Mouse (Mus musculus): Measurements from ENCODE around the gene Osbpl10. TPM values are rescaled to one million over a fixed set of nuclear protein-coding genes. Genes with fewer than 3 reads are reported as not detected.
A peak's percentile ranks its signal among the peaks of the same experiment; 100 is the strongest.

The Osbpl10 gene
- total RNA-seq, 4 experiments from 2014 or later = 19.5 to 29.8 (median 23.5) TPM

DNA sequence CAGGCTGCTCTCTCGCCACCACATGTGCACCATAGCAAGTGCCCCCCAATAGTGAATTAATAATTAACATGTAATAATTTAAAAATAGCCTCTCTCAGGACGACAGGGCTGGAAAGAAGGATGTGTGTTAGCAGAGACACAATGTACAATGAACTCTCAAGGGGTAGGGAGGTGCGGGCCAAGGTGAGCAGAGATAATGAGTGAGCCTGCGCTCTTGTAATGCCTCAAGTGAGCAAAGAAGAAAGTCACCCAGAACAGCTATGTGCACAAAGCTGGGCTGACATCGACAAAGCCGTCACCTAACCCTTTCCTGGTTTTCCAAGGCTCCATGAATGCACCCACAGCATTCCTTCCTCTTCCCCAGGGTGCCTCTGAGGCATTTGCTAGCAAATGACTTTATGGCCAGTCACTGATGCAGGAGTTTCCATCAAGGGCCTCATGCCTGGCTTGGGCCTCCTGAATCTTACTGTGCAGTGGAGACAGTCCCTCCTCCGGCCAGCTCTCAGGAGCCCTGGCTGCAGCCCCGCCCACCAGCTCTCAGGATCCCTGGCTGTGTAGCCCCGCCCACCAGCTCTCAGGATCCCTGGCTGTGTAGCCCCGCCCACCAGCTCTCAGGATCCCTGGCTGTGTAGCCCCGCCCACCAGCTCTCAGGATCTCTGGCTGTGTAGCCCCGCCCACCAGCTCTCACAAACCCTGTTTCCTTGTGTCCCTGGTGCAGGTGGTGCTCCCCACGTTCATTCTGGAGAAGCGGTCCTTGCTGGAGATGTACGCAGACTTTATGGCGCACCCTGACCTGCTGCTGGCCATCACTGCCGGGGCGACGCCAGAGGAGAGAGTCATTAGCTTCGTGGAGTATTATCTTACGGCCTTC is 237.7 kb downstream of the Osbpl10 start:
- no peak for DNase-seq (ENCODE audit: low spot score in 2 of 2)

DNA sequence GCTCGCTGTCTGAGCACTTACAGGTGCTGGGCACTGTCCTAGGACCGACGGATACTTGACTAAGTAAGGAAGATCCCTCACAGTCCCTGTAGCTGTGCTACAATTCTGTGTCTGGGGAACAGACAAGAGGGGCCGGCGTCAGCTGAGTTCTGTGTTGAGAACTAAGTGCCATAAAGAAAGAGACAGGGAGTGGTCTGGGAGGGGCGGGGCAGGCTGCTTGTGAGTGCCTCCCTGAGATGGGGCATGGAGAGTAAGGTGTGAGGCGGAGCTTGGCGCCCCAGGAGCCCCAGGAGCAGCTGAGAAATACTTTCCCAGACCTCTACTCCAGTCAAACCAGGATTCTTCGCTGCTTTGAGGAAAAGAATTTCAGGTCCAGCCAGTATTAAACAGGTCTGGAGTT is 239.6 kb downstream of the Osbpl10 start:
- DNase-seq (ENCODE audit: low spot score in 2 of 2) = no peak

DNA sequence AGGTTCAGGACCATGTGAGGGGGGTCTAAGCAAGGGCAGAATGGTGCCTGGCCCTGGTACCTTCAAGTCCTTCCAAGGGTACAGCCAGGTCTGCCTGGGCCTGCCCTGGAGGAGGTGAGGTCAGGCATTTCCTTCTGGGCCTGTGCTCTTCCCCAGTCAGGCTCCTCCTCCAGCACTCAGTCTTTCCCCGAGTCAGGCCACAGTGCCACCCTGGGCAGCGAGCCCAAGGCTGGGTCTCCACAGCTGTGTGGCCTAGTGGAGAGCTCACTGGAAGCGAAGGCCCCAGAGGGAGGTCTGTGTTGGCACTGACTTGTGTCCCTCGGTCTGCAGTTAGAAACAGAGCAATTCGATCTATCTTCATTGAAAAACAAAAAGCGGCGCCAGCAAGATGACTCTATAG is 242.1 kb downstream of the Osbpl10 start:
- no peak for DNase-seq (ENCODE audit: low spot score in 2 of 2)

DNA sequence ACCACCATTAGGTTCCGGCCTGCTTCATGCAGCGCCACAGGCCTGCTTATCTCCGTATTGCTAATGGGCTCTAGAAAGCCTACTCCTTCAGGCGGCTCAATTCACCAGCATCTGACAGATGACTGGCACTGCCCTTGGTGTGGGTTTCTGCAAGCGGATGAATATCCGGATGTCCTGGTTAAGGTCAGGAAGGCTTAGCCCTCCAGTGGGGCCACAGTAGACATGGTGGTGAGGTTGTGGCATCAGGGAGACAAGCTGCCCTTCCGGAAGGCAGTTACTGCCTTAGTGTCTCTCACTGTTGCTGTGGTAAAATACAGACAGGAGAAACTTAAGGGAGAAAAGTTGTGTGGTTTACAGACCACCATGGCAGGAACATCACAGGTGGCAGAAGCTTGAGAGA is 242.9 kb downstream of the Osbpl10 start:
- DNase-seq (ENCODE audit: low spot score in 2 of 2) = no peak

DNA sequence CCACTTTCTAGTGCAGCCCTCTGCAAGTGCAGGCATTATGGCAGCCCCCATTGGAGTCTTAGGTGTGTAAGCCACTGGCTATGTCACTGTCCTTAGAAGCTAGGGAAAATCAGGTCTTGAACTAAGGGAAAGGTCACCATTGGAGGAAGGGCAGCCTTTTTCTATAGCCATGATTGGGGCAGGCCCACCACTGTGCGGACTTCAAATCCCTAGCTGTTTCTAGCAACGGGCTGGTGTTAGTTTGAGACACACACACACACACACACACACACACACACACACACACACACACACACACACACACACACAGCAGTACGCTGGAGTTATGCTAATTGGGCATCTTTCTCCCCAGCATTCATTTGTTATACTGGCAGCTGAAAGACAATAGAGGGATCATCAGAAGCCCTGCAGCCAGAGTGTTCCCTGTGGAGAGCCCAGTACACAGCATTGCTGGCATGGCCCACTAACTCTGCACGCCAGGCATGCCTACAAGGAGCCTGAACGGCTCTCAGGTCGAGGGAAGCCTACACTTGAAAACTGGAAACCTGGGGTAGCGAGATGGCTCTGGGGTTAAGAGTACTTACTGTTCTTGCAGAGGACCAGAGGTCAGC is 246.5 kb downstream of the Osbpl10 start:
- DNase-seq (ENCODE audit: low spot score in 2 of 2) = no peak

GRCm38 (mm10) chr9:115229145-115229544 is 250.8 kb downstream of the Osbpl10 start:
- DNase-seq (ENCODE audit: low spot score in 2 of 2) = no peak

- no peak for DNase-seq (ENCODE audit: low spot score in 2 of 2)
These were observed 251.3 kb downstream of the Osbpl10 start for GRCm38 (mm10) chr9:115229676-115230075.

GRCm38 (mm10) chr9:115230141-115230540 is 251.8 kb downstream of the Osbpl10 start:
- DNase-seq (ENCODE audit: low spot score in 2 of 2) = no peak

DNA sequence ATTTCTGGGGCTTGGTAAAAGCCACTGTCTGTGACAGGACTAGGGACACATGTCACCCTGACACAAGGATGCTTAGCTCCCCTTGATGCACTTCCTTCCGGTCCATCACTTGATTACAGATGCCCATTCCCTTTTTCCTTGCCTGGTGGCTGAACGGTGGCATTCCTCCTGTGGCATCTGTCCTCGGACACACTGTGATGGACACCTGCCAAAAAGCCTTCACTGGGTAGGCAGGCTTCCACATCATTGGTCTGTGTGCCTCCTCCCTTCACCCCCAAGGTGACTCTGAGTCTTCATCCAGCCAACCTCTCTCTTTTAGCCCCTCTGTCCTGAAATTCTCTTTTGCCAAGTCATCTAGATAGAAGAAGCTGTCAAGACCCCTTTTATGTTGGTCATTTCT is 253.1 kb downstream of the Osbpl10 start:
- DNase-seq (ENCODE audit: low spot score in 2 of 2) = no peak

- no peak for DNase-seq (ENCODE audit: low spot score in 2 of 2)
These were observed 255.4 kb downstream of the Osbpl10 start for GRCm38 (mm10) chr9:115233721-115234120.

GRCm38 (mm10) chr9:115234561-115234960 is 256.2 kb downstream of the Osbpl10 start:
- DNase-seq (ENCODE audit: low spot score in 2 of 2) = no peak

- DNase-seq (ENCODE audit: low spot score in 2 of 2) = no peak
These were observed 258.0 kb downstream of the Osbpl10 start for GRCm38 (mm10) chr9:115236352-115236841.

DNA sequence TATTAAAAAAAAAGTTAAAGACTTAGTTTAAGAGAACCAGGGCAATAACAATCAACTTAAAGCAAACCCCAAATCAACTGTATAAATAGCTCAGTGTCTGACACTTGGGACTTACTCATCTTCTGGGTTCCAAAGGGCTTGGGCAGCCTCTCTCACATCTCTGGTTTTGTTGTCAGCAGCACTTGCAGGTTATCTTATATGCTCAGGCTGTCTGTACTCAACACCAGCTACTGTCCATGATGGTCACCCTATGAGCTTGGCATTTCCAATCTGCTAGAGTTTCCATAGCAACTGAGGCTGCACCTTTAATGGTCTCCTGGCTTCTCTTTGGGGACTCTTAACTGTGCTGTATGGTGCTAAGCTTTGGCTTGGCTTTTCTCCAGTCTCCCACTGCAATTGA is 259.6 kb downstream of the Osbpl10 start:
- DNase-seq (ENCODE audit: low spot score in 2 of 2) = no peak

DNA sequence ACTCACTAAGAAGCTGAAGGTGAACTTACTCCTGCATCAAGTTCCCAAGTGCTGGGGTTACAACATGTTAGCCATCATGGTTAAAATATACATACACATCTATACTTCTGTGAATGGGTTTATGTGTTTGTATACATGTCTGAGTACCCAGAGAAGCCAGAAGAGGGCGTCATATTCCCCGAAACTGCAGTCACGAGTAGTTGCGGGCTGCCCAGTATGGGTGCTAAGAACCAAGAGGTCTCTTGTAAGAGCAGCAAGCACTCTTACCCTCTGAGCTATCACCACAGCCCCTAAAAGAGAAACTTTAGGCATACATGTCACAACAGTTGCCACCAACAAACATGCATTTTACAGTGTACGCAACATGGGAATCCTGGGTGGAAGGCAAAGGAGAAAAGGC is 261.5 kb downstream of the Osbpl10 start:
- no peak for DNase-seq (ENCODE audit: low spot score in 2 of 2)

DNA sequence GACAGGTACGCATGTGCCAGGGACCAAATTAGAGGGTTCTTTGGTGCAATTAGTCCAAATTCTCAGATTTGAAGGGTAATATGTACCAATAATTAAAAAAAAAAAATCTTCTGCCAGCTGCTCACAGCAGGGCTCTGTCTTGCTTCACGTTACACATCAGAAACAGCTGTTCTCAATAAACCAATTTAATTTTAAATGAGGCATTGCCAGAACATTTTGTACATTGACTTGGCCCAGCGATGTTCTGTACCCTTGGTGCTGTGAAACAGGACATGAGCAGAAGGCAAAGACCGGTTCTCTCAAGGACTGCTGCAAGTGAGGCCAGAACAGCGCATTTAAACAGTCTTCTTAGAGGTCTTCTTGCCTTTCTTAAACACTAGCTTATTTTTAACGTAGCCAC is 265.3 kb downstream of the Osbpl10 start:
- no peak for DNase-seq (ENCODE audit: low spot score in 2 of 2)

GRCm38 (mm10) chr9:115245092-115245491 is 266.7 kb downstream of the Osbpl10 start:
- DNase-seq (ENCODE audit: low spot score in 2 of 2) = no peak

DNA sequence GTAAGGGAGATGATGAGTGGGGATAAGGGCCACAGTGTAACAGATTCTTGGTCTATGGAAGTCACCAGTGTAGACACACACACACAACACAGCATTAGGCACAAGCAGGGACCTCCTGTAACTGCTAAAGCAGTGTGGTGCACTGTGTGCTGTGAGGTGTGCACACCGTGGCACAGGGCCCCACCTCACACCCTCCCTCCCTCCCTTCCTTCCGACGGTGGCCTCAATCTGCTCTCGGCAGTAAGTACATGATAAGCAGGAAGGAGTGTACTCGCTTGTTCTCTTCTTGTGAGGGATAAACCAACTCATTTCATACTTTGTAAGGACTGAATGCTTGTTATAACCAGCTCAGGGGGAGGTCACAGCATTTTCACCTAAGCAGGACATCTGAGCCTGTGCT is 270.8 kb downstream of the Osbpl10 start:
- DNase-seq (ENCODE audit: low spot score in 2 of 2) = no peak

DNA sequence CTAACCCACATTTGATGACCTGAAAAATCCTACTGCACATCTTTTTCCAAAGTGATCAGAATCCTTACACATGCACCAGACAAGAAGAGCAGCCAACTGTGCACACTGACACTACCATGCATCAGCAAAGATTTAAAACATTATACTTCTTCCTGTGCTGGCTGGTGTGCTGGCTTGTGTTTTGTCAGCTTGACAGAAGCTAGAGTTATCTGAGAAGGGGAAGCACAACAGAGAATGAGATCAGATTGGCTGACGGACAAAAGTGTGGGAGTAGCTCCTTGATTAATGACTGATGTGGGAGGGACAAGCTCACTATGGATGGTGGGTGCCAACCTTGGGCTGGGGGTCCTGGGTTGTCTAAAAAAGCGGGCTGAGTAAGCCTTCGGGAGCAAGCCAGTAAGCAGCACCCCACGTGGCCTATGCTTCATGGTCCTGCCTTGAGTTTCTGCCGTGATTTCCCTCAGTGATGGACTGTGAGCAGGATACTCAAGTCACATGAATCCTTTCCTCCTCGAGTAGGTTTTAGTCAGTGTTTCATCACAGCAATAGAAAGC is 279.4 kb downstream of the Osbpl10 start:
- DNase-seq (ENCODE audit: low spot score in 2 of 2) = peak in 1 of 2 experiments; percentile 23

DNA sequence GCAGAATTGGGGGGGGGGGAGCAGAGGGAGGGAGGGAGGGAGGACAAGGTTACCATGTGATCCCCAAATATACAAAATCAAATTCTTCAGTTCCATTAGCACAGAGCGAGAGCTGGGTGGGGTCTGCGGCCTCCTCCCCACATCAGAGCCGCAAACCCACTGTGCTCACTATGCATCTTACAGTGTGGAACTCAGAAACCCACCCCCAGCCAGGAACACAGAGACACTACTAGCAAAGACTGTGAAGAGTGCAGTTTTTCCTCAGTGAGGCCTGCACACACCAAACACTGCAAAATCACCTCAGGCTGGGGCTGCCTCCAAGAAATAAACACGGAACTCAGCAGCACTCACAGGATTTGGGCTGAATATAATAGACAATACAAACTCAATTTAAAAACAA is 281.5 kb downstream of the Osbpl10 start:
- no peak for DNase-seq (ENCODE audit: low spot score in 2 of 2)

- no peak for DNase-seq (ENCODE audit: low spot score in 2 of 2)
These were observed 282.1 kb downstream of the Osbpl10 start for GRCm38 (mm10) chr9:115260464-115260863.

DNA sequence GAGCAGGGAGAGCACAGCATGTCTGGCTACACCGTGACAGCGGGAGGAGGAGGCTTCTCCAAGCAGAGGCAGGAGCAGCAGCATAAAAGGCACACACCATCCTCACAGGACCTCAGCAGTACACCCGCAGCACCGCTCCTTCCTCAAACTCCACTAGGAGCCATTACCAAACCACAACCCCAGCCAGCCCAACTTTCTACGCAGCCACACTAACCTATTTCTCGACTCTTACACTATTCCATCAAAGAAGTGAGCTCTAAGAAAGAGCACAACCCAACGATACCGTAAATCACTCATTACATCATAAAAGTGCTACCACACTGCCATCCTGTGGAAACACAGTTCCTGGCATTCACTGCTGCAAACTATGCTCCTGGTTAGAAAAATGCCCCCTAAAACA is 283.1 kb downstream of the Osbpl10 start:
- DNase-seq (ENCODE audit: low spot score in 2 of 2) = peak in 1 of 2 experiments; percentile 29

DNA sequence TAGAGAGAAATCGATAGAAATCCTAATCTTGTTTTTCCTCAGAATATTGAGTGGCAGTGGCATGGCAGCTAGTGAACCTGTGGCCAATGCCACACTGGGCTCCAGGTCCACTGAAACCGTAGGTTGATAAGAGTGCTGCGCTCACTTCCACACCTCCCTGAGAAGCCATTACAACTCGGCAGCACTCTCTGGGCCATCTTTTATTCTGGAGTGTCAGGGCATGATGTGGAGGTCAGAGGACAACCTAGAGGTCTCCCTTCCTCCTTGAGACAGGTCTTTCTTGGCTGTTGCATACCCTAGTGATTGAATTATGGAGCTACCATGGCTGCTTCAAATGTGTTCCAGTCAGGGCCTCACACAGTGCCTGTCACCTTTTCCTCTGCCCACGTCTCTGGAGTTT is 283.5 kb downstream of the Osbpl10 start:
- DNase-seq (ENCODE audit: low spot score in 2 of 2) = no peak
